Mouse (Mus musculus) erythroid progenitor cell, adult 5-6 weeks (primary cell): ENCODE data around the gene Gprc5b. TPM values are rescaled to one million over a fixed set of nuclear protein-coding genes. Genes with fewer than 3 reads are reported as not detected.

Experiments
- ATAC-seq: replicated peaks from 2 replicates; pipeline ENCODE4 v1.8.0; 2016; ENCODE audit warnings: moderate number of reproducible peaks, mild to moderate bottlenecking, moderate TSS enrichment, inconsistent platforms; ENCODE audit not compliant: poor library complexity, low FRiP score, severe bottlenecking
- total RNA-seq, 2 experiments: library from RNA; stranded (forward) in 1 of 2; stranded (reverse) in 1 of 2; fragments of 150-400 nt in 1 of 2; fragments of 186-747, 209-891 nt in 1 of 2; gene quantifications; 2 replicates each; pipeline versions ENCODE4 v1.2.3 to v1.2.4; 2015 to 2017; ENCODE audit warnings: low replicate concordance in 2 of 2

Gprc5b gene
- total RNA-seq, 2 experiments from 2014 or later: 0.08 TPM; not detected in 1

DNA sequence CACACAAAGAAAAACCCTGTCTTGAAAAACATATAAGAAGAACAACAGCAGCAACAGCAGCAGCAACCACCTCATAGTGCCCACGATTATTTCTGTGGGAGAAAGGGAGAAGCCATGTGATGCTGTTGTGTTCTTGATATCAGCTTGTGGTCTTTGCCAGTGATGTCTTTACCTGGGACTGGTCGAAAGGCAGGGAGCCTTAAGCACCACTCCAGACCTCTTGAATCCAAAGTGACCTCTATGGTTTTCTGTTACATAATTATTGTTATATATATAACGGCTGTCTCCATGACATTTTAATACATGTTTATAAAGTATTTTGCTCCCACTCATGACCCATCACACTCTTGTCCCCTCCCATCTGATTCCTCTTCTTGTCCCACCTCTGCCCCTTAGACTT lies 69.5 kb downstream of the Gprc5b start:
- no peak for ATAC-seq

DNA sequence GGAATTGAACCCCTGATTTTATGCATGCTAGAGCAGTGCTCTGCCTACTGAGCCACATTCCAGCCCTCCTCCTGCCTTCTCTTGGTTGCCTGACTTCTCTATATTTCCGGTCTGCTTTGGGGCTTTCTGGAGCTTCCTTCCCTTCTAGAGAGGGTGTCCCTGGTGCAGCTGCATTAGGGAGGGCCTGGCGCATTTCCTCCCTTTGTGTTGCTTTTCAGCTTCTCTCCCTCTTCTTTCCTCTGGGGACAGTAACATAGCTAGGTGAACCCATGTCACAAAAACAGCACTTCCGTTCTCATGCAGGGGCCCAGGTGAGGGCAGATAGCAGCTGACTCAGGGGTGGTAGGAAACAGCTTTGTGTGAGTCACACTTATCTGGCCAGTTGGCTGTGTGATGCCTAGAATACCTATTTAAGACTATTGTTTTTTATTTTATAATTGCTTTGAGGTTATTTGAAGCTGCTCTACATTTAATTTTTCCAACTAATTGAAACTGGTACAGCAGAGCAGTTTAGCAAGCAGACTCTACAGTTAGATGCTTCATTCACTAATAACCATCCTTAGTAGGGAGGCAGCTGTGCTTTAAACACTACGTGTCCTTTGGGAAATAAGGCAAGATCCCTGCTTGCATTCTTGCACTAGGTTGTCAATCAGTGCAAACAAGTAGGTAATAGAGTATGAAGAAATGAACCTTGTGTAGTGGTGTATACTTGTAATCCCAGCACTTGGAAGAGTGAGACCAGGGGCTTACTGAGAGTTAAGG lies 72.4 kb downstream of the Gprc5b start:
- ATAC-seq: no peak

Other genes with a start within 250 kb of the Gprc5b start
- gene Iqck, start 139.5 kb downstream of the Gprc5b start, total RNA-seq (2015; ENCODE audit: low replicate concordance): not detected in 2 replicates
- gene Iqck, start 139.5 kb downstream of the Gprc5b start, total RNA-seq (2017; ENCODE audit: low replicate concordance): not detected in 2 replicates
- 7.2 and 8.4 TPM in 2 replicates for gene Knop1, start 139.0 kb downstream of the Gprc5b start, total RNA-seq (2015; ENCODE audit: low replicate concordance)
- 4.2 and 6.5 TPM in 2 replicates for gene Knop1, start 139.0 kb downstream of the Gprc5b start, total RNA-seq (2017; ENCODE audit: low replicate concordance)
- not detected in 2 replicates for gene Gpr139, start 189.4 kb upstream of the Gprc5b start, total RNA-seq (2015; ENCODE audit: low replicate concordance)
- not detected in 2 replicates for gene Gpr139, start 189.4 kb upstream of the Gprc5b start, total RNA-seq (2017; ENCODE audit: low replicate concordance)